Mouse (Mus musculus): Measurements from ENCODE around the gene Fen1.

Fen1 gene

DNA sequence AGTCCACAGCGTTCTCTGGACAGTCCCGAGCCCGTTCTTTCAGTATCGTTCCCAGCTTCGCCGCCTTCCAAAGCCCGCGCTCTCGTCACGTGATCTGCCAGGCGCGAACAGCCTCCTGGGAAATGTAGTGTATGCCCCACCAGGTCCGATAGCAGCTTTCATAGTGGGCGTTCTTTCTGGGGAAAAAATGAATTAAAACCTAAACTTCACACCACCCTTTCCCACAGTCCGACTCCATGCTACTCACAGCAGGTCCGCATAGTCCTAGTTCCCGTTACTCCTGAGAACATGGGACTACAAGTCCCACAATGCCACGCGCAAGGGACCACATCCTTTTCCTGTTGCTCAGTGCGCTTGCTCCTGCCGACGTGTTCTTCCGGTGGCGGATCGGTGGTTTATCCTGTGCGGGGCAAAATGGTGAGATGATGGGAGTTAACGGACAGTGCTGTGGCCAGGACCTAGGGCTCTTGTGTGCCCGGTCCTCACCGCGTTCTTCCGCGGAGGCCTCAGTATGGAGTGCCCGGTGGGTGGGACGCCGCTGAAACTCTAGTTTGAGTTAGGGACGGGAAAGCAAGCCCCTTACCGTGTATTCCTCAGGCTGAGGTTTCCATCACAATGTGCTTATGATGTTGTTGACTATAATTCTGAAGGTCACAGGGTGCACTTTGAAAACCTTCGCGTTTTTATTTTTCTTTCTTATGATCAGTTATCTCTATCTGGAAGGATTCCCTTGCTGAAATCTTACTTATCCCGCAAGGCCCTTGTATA lies at the start of gene Fen1, which contains the start of gene Tmem258:
TSS of gene Fen1 (minus strand) at position 322 of the 768 bp plus-strand sequence.
TSS of gene Tmem258 (plus strand) at position 167 of the 768 bp plus-strand sequence.
- CTCF ChIA-PET, result no interaction called here

DNA sequence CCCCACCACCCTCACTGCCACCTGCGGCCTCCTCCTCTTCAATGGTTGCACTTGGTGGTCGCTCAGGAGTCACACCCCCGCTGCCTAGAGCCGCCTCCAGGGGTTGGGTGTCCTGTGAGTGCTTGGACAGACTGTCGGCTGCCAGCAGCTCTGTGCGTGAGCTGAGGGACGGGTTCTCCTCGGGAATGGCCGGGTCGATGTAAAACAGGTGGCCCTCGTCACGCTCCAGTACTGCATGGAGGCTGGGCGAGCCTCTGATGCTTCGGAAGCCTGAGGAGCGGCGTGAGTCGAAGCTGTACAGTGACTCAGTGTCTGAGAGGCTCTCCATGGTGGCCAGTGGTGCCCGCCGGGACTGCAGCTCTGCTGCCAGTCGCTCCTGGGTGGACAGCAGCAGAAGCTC lies 44.2 kb upstream of the Fen1 start:
- CTCF ChIA-PET, result no interaction called here

DNA sequence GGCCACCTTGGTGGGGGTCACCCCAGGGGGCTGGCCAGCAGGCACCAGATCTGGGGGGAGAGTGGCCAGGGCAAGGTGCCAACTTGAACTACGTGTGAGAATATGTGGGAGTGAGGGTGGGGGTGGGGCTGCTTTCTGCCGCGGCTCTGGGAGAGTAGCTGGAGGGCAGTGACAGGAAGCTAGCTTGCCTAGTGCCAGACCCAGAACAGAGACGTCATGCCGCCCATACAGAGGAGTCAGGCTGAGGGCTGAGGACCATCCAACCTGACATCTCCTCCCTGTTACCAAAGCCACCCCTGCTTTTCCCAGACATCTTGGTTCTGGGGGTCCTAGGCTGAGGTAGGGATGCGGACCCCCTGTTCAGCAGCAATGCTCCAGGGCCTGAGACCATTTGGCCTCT lies 43.2 kb upstream of the Fen1 start:
- CTCF ChIA-PET, result no interaction called here

DNA sequence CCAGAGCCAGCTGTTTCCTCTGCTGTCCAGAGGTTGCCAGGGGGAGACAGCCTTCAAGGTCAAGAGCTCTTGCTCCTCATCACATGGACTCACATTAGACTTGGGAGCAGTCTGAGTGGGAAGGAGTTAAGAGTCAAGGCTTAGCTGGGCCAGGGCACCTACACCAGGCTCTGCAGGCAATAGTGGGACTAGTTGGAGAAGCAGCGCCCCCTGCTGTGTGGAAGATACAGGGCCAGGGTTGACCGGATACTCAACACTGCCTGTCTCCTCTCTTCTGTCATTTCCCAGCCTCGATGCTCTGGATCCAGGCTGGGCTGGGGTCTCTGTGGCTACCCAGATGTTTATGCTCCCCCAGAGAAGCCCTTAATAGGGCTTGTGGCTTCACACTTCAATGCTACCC lies 40.2 kb upstream of the Fen1 start:
- CTCF ChIA-PET, result interaction anchor here (1.0 kb wide), 1 partner anchor 244 kb away, joined by 3 read pairs; no protein-coding TSS in a partner anchor

DNA sequence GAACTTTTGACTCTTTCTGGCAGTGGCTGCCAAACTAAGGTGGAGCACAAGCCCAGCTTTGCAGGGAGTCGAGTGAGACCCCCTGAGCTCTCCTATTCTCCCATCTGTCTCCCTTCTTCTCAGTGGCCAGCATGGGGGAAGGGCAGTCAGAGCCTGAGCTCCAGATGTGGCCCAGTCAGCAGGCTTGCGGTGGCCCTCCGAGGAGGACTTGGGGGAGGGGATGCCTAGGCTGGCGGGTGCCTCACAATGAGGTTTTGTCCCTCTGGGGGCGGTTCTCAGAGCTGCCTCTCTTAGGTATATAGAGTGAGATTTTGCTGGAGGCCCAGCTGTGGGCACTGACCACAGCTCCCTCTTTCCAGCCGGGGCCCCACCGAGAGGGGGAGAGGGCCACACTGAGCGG lies 38.9 kb upstream of the Fen1 start:
- CTCF ChIA-PET, result interaction anchor here (0.7 to 1.0 kb wide), 2 partner anchors 17 to 243 kb away, joined by 3 to 5 read pairs; no protein-coding TSS in a partner anchor

DNA sequence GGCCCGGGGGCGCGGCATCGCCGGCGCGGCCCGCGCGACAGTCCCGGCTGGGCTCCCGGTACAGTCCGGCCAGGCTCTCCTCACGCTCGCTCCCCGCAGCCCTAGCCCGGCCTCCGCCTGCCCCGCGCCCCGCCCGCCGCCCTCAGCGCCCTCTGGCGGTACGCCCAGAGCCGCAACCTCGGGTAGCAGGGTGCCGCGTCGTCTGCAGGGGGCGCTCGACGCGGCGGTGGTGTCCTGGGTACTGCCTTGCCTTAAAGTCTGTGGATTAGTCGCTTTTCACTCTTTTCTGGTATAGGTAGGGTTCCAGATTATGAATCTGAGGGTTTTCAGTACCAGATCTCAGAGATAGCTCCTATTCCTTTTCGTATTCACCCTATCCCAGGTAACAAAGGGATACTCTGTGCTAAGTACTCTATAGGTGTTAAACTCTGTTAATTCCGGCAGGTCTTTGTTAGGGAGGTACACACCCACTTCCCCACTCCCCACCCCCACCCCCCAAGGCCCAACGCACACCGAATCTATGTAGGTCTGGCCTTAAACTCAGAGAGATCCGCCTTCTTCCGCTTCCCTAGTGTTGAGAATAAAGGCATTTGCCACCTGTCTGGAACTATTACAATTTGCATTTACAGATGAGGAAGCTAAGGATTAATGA lies 36.8 kb upstream of the Fen1 start, which contains the start of gene Myrf:
TSS of gene Myrf (minus strand) at position 95 of the 652 bp plus-strand sequence.
- CTCF ChIA-PET, result interaction anchor here (0.6 kb wide), 1 partner anchor 100 kb away, joined by 7 read pairs; no protein-coding TSS in a partner anchor

DNA sequence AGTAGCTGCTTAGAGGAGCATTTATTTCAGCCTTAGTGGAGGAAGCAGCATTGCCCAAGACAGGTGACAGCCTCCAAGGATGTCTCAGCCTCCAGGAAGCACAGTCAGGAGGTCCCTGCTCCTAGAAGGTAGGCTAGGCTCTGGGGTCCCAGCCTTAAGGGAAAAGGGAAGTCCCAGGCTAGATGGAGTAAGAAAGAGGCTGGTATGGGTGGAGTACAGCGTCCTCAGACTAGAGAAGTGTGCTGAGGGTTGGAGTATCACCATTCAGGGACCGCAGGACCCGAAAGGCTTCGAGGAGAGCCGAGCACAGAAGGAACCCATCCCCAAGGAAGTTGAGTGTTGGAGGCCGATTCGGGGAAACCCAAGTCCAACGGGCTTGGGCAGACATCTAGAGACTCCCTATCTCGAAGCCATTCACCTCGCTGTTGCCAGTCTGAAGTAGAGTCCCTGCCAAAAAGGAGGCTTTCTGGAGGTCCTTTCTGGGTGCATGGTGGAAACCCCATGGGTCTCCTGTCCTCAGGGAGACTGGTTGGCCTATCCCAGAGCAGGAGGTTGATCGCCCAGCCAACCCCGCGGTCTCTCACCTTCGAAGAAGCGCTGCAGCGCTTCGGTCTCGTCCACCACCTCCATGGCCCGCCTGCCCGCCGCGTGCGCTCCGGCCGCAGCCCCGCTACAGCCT lies 36.1 kb upstream of the Fen1 start:
- CTCF ChIA-PET, result no interaction called here

DNA sequence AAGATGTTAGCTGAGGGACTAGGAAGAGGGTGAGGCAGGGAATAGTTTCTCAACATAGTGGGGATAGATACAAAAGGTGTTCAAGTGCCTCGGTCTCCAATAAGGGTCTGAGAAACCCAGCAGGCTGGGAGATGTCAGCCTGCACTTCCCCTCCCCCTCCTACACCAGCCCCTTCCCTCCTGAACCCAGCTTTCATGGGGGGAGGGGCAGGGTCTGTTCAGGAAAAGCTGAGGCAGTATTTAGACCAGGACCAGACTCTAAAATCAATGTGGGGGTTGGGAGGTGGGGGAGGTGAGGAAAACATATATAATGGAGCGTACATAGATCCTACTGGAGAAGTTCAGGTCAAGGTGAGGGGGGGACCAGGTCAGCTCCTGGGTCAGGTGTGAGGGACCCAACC lies 35.5 kb upstream of the Fen1 start:
- CTCF ChIA-PET, result no interaction called here

DNA sequence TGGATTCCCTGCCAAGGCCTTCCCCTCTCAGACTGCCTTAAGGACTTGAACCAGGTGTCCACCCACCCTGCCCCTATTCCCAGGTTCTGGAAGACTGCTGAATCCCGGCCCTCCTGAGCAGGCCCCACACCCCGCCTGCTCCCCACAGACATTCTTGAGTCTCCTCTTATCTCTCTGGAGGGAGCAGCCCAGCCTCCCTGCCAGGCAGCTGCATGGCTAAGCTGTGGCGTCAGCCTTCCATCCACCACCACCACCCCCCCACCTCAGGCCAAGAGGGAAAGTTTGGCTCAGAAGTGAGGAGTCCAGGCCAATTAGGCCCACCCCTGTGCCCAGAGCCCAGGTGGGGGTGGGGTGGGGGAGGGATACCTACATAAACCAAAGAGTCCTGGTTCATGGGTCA lies 34.5 kb upstream of the Fen1 start:
- CTCF ChIA-PET, result no interaction called here

DNA sequence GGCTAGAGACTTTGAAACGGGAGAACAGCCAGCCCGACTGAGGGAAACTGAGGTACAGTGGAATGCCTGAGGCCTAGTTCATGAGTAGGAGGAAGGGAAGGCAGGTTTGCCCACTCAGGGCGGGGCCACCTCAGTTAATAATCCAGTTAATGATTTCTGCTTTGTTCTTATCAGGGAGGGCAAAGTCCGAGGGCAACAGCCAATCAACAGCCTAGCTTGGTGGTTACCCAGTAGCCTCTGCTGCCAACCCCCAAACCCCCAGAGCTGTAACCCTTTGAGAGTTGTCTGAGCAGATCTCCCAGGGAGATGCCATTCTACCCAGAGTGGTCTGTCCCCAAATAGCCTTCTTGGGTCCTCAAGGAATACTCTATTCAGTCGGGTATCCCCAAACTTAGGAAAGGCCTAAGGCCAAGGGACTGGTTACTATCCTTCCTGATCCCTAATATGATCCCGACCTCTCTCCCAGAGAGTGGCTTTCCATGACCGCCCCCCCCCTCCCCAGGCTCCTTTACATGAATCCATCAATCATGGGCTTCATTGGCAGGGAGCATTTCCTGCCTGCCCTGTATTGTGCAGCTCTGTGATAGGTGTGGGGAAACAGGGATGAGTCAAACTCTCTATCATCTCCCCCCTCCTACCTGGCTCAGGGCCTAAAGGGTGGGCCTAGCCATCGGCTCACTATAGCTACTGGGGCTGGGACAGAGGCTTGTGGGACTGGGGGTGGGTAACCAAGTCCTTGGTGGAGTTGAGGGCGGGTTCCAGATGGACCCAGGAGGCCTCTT lies 32.0 kb upstream of the Fen1 start:
- CTCF ChIA-PET, result no interaction called here

DNA sequence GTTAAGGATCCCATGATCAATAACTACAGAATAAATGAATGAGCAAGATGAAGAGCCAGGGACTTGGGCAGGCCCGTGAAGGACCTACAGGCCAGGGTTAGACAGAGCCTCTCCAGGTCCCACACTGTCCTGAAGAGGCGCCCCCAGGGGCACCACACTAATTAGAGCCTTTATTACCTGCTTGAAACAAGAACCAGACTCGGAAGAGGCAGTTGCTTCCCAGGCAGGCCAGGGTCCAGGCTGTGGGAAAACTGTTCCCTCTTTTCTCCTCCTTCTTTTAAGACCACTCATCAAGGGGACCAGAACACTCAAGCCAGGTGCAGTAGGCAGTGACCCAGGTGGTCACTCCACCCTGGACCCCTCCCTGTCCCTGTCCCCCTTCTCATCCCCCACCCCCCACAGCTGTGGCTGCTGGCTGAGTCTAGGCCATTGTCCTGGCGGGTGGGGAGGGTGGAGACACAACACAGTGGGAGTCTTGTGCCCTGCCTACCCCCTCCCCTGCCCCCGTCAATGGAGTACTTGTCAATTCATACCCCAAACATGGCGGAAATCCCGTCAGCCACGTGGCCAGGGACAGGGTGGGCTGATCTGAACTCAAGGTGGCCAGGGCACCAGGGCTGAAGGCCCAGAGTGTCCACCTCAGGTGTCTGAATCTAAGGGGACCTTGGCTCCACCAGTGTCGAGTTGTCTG lies 28.5 kb upstream of the Fen1 start:
- CTCF ChIA-PET, result no interaction called here

DNA sequence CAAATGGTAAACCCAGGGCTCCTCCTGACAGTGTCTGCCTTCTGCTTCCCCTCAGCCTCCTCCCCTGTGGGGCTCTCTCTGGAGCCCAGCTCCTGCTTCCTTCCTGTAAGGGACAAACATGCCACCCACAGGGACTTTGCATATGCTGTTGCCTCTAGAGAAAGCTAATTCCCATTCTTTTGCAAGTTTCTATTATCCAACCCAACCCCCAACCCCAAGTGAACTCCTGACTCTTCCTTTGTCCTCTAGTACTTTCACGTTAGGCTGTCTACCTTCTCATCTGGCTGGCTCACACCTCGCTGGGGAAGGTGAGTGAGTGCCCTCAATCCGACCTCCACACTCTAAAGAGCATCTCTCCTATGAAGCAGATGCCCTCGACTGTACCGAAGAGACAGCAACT lies 27.9 kb upstream of the Fen1 start:
- CTCF ChIA-PET, result no interaction called here

DNA sequence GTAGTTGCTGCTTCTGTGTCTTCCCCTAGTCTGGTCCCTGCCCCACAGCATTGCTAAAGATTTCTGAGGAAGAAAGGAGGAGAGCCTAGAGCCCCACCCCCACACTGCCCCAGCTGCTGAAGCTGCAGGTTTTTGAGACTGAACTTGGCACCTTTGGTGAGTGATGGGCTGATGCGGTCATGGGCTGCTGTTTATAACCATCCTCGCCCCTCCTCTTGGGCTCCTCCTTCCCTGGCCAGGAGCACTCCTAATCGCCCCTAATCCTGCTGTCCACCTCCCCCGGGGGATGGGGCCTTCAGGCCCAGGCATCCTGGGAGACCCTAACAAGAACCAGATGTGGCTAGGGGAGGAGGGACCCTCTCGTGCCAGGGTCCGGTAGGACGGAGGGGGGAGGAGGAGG lies 27.0 kb upstream of the Fen1 start:
- CTCF ChIA-PET, result no interaction called here

DNA sequence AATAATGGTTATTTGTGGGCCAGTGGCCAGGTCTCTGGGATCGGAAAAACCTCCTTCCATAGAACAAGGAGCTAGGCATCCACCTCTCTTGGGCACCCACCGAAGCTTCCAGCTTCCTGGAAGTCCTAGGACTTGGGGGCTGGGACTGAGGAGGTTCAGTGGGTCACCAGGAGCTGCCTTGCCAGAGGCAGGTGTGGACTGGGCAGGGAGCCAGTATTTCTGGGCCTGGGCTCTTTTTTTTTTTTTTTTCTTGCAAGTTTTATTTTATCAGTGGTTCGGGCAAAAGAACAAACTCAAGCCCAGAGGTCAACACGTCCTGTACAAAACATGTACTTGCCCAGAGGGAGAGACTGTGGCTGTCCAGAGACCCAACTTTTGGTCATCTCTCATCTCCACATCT lies 21.8 kb upstream of the Fen1 start:
- CTCF ChIA-PET, result no interaction called here

DNA sequence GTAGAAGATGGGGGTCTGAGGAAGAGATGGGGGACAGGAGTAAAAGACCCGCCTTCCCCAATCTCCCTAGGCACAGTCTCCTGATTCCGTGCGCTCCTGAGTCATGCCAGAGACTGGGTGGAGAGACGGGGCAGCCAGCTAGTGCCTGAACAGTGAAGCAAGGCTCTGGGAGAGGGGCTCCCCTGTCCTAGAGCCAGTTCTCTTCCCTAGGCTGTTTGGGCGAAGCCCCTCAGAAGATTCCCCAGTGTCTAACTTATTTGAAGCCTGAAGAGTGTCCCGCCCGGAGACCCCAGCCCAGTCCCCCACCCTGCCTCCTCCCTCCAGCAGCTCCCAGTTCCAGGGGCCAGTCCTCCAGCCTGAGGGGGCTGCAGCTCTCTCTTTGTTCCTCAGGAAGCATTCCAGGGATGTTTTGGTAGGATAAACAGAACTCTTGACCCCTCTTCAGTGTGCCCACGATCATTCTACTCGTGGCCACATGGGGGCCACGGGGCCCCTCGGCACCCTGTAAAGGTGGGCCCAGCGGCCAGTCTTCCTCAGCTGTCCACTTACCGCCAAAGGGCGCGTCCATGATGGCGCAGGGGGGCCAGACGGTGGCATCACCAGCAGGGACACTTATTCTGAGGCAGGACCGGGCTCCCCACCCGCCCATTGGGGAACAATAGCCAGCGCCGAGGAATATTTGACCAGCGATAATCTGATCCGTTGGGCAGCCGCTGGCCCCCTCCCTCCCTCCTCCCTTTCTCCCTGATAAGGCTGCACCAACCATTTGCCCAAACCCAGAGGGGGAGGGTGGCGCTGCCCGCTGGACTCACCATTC lies 20.9 kb upstream of the Fen1 start:
- CTCF ChIA-PET, result no interaction called here

DNA sequence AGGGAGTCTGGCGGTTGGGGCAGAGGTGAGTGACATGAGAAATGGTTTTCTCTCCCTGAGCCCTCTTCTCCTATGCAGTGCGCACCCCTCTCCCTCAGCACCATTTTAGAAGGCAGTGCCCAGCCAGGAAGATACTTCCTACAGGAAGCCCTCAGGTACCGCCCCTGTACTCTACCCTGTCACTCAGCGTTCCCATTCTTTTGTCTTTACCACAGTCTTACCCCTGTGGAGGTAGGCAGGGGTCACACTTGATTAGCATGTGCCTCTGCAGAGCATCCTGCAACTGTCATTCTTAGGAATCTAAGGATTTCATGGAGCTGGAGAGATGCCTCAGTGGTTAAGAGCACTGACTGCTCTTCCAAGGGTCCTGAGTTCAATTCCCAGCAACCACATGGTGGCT lies 19.6 kb upstream of the Fen1 start:
- CTCF ChIA-PET, result no interaction called here

DNA sequence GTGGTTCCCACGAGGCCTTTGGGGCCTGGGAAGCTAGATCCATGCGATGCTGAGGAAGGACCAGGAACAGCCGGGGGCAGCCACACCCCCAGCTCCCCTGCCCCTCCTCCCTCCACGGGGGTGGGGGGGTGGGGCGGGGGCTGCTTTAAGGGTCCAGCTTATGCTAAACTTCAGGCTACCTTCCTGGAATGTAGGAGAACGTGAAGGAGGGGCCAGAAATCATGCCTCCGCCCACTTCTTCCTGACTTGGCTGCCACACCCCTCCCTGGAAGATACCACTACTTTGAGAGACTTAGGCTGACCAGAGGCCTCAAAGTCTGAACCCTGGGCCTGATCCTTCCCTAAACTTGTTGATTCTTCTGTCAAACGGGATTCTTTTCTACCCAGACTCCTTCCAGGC lies 18.7 kb upstream of the Fen1 start:
- CTCF ChIA-PET, result no interaction called here

DNA sequence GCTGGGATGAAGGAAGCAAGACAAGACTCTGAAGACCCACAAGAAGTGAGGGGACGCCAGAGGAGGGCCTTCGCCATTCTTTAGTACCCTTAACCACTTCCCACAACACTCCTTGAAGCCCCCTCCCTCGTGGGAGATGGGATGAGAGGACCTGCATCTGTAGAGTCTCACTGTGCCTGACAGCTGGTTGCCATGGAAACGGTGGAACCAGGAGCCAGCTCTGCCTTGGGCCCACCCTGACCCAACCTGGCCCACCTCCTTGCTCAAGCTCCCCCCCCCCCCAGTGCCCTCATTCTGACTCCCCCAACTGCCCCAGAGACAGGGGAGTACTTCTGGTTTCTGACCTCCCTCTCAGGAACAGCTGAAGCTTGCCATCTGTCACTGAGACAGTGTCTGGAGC lies 17.6 kb upstream of the Fen1 start:
- CTCF ChIA-PET, result no interaction called here

DNA sequence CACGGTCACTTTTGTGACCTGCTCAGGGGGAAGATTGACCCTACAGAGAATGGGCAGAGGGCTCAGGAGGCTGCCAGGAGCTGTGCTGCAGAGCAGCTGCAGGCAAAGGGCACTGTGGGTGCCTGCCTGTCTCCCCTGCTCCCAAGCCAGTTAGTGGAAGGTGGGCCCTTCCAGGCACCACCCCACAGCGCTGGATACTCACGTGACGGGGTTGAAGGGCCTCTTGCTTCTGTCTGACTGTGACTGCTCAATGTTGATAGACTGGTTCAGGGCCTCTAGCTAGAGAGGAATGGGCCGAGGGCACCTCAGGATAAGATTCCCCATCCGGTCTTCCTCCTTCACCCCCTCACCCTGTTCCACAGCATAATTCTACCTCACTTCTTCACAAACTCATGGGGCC lies 15.6 kb upstream of the Fen1 start:
- CTCF ChIA-PET, result no interaction called here

DNA sequence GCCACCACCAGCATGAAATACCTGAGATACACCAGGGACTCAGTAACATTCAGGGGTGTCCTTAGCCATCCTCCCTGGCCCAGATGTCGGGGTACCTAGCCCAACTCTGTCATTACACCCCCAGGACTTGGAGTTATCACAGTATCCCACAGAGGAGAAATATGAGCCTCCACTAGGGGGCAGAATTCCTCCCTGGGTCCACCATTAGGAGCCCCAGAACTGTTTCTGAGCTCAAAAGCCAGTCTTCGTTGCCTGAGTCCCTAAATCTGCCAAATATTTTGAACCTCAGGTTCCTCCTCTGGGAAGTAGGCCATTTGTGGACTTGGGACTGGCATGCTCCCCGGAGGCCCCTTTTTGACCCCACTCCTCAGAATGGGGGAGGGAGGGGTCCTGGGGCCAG lies 15.1 kb upstream of the Fen1 start:
- CTCF ChIA-PET, result interaction anchor here (0.7 kb wide), 1 partner anchor 65 kb away, joined by 3 read pairs; no protein-coding TSS in a partner anchor

DNA sequence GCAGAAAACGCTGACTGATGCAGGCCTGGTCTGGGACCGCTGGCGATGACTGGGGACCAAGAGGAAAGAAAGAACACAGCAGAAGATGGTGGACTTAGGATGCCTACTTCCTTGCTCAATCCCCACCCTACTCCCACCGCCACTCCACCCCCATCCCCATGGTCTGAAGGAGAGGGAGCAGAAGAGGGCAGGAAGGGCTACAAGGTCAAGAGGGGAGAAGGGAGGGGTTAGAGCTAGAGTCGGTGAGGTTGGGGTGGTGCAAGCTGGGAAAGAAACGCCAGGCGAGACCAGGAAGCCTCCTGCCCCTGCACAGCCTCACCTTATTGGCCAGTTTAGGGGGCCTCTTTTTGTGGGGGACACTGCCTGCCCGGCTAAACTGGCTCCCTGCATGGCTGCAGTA lies 12.1 kb upstream of the Fen1 start:
- CTCF ChIA-PET, result no interaction called here

All from spleen, embryonic (tissue).